Mouse (Mus musculus) spleen, adult 2 months (tissue): ENCODE measurements around the gene Abcc2.

Experiments
- CTCF ChIP-seq: fragments of 200-500 bp; IDR thresholded peaks from 2 replicates; pipeline ENCODE4 v1.5.1; 2011; ENCODE audit warnings: mild to moderate bottlenecking, inconsistent platforms; ENCODE audit not compliant: insufficient read depth, insufficient read length, insufficient replicate concordance; ENCODE audit errors: extremely low read depth
- POLR2A ChIP-seq: fragments of 200-500 bp; IDR thresholded peaks from 2 replicates; pipeline ENCODE4 v1.6.1; 2011; ENCODE audit warnings: low read depth, low read length, inconsistent platforms

GRCm38 (mm10) chr19:43780391-43780790, 1.6 kb upstream of the Abcc2 start:
- TF ChIP-seq POLR2A (no peak), CTCF (no peak)
